Mouse (Mus musculus): ENCODE results near the gene Rps18. TPM values are rescaled to one million over a fixed set of nuclear protein-coding genes. Genes with fewer than 3 reads are reported as not detected.

Rps18 gene
- total and polyA plus RNA-seq, 3 experiments, result 286 to 1,183 TPM; not detected in 1

- Histone ChIP-seq H3K27ac (ENCODE audit: control insufficient read depth, low read depth, low read length) (no peak overlapping the region), H3K9ac (ENCODE audit: control insufficient read depth, low read depth, low read length, poor library complexity, severe bottlenecking) (peak overlapping the region; percentile 54), H3K4me1 (ENCODE audit: control insufficient read depth in 1 of 2, insufficient read depth in 2 of 2, low read length in 2 of 2) (no peaks in the 10 kb centered on the region)
These were observed 22.2 kb upstream of the Rps18 start for GRCm38 (mm10) chr17:33977861-33978557.

GRCm38 (mm10) chr17:33973572-33973971 is 17.8 kb upstream of the Rps18 start:
- Histone ChIP-seq H3K4me3 (ENCODE audit: control insufficient read depth in 1 of 2, insufficient read depth in 1 of 2, low read depth in 2 of 2, low read length in 2 of 2) (no peak overlapping the region), H3K9ac (ENCODE audit: control insufficient read depth, low read depth, low read length, poor library complexity, severe bottlenecking) (no peak overlapping the region), H3K36me3 (ENCODE audit: control insufficient read depth in 1 of 2, insufficient read depth in 2 of 2, low read length in 2 of 2) (no peaks in the 10 kb centered on the region), H3K27ac (ENCODE audit: control insufficient read depth, low read depth, low read length) (no peak overlapping the region), H3K79me2 (ENCODE audit: control insufficient read depth, insufficient read depth, low read length, poor library complexity) (no peaks in the 10 kb centered on the region), H3K4me1 (ENCODE audit: control insufficient read depth in 1 of 2, insufficient read depth in 2 of 2, low read length in 2 of 2) (no peaks in the 10 kb centered on the region), H3K9me3 (replicated peaks; ENCODE audit: insufficient read depth, low read length) (no peaks in the 10 kb centered on the region), H3K27me3 (ENCODE audit: control insufficient read depth in 1 of 2, insufficient read depth in 2 of 2, low read length in 2 of 2) (peaks cover 0 to 1% of the 10 kb centered on the region in 2 experiments; a peak in 1 of 4 replicates)
- TF ChIP-seq GATA1 (IDR thresholded peaks at IDR 0.05; ENCODE audit: low read depth, low read length) (no peak), SIN3A (IDR thresholded peaks at IDR 0.05; ENCODE audit: low read length) (no peak), RAD21 (IDR thresholded peaks at IDR 0.05; ENCODE audit: low read depth, low read length) (no peak), USF2 (IDR thresholded peaks at IDR 0.05; ENCODE audit: borderline replicate concordance in 1 of 2, insufficient read depth in 1 of 2, low read depth in 1 of 2, low read length in 2 of 2) (no peak), ZNF384 (IDR thresholded peaks at IDR 0.05; ENCODE audit: low read depth, low read length) (no peak), ELF1 (IDR thresholded peaks at IDR 0.05; ENCODE audit: low read depth, low read length) (no peak), GABPA (IDR thresholded peaks at IDR 0.05; ENCODE audit: low read depth, low read length) (no peak), MAZ (IDR thresholded peaks at IDR 0.05; ENCODE audit: low read depth, low read length) (no peak)
- no peak for DNase-seq (ENCODE audit: low read depth, low spot score)

More at GRCm38 (mm10) chr17:33977861-33978557, 22.2 kb upstream of the Rps18 start:
- Histone ChIP-seq H3K36me3 (ENCODE audit: control insufficient read depth in 1 of 2, insufficient read depth in 2 of 2, low read length in 2 of 2) (no peaks in the 10 kb centered on the region), H3K79me2 (ENCODE audit: control insufficient read depth, insufficient read depth, low read length, poor library complexity) (no peaks in the 10 kb centered on the region), H3K27me3 (ENCODE audit: control insufficient read depth in 1 of 2, insufficient read depth in 2 of 2, low read length in 2 of 2) (peaks cover 1% of the 10 kb centered on the region in 2 experiments; a peak in 2 of 4 replicates), H3K4me3 (ENCODE audit: control insufficient read depth in 1 of 2, insufficient read depth in 1 of 2, low read depth in 2 of 2, low read length in 2 of 2) (peak overlapping the region; percentile 37 to 59; a peak in 3 of 4 replicates), H3K9me3 (replicated peaks; ENCODE audit: insufficient read depth, low read length) (no peaks in the 10 kb centered on the region)
- TF ChIP-seq POLR2AphosphoS5 (IDR thresholded peaks at IDR 0.05; ENCODE audit: borderline replicate concordance, low read depth, low read length) (no peak), RCOR1 (IDR thresholded peaks at IDR 0.05; ENCODE audit: low read depth, low read length) (no peak), NRF1 (IDR thresholded peaks at IDR 0.05; ENCODE audit: insufficient read depth, low read depth, low read length, poor library complexity, severe bottlenecking) (no peak), MEF2A (IDR thresholded peaks at IDR 0.05; ENCODE audit: extremely low read depth, insufficient replicate concordance, low read depth, low read length, poor library complexity, severe bottlenecking) (no peak), ZMIZ1 (IDR thresholded peaks at IDR 0.05; ENCODE audit: low read depth, low read length) (no peak), ELF1 (IDR thresholded peaks at IDR 0.05; ENCODE audit: low read depth, low read length) (no peak), BHLHE40 (IDR thresholded peaks at IDR 0.05; ENCODE audit: borderline replicate concordance, low read depth, low read length) (no peak), SMC3 (IDR thresholded peaks at IDR 0.05; ENCODE audit: low read depth, low read length) (no peak), TCF12 (IDR thresholded peaks at IDR 0.05; ENCODE audit: low read depth, low read length) (no peak), POLR2AphosphoS2 (IDR thresholded peaks at IDR 0.05; ENCODE audit: low read length) (no peak), MAZ (IDR thresholded peaks at IDR 0.05; ENCODE audit: low read depth, low read length) (no peak), MYC (IDR thresholded peaks at IDR 0.05; ENCODE audit: low read depth, low read length) (no peak), ZC3H11A (IDR thresholded peaks at IDR 0.05; ENCODE audit: low read depth, low read length) (no peak), GABPA (IDR thresholded peaks at IDR 0.05; ENCODE audit: low read depth, low read length) (no peak), ETS1 (IDR thresholded peaks at IDR 0.05; ENCODE audit: low read depth, low read length) (no peak), ZNF384 (IDR thresholded peaks at IDR 0.05; ENCODE audit: low read depth, low read length) (no peak), KAT2A (conservative IDR thresholded peaks at IDR 0.05; ENCODE audit: low read depth, low read length) (no peak), RAD21 (IDR thresholded peaks at IDR 0.05; ENCODE audit: low read depth, low read length) (no peak), MAFK (IDR thresholded peaks at IDR 0.05; ENCODE audit: borderline replicate concordance, low read depth, low read length) (no peak), SIN3A (IDR thresholded peaks at IDR 0.05; ENCODE audit: low read length) (no peak)
- no peak for DNase-seq (ENCODE audit: low read depth, low spot score)

Measured in MEL (cell line).